35 mouse cellular contexts compared by ENCODE assay signal in the genomic region with DNA sequence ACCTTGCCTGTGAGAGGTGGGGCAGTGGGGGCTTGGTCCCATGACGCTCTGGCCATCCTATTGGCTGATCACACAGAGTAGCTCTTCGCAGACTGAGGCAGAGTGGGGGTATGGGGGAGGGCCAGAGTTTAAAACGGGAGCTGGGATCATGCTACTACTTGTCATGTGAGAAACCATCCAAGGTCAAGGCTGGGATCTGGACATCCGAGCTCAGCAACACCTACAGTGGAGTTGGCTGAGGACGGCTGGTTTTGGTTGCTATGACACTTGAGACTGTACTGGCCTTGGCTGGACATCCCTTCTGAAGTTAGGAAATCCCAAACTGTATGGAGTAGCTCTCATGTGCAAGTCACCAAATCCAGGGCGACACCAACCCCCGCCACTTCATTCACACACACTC. TPM values are rescaled to one million over a fixed set of nuclear protein-coding genes. Genes with fewer than 3 reads are reported as not detected.
A peak's percentile ranks its signal among the peaks of the same experiment; 100 is the strongest.
DNase-seq lines count a peak whose midpoint lies in the region; ATAC-seq and TF ChIP-seq lines count a peak whose summit lies in the region.
"Had no signal": no experiment of that assay in that cellular context is flagged by ENCODE, and none has a peak within 500 bp of the region (broad histone marks: within the 10 kb centered on the region; RNA-seq: fewer than 3 reads in every experiment).

No protein-coding gene starts in this region.

- 57% methylated on average over 7 of the region's 7 CpGs for WGBS in kidney, postnatal 0 days
- WGBS in kidney, embryonic 14.5 days: 61% methylated on average over 7 of the region's 7 CpGs

- no peaks in the 10 kb centered on the region for H3K9me3 ChIP-seq in kidney, postnatal 0 days (replicated peaks; ENCODE audit: low read length)
- H3K9me3 ChIP-seq in kidney, embryonic 14.5 days (ENCODE audit: control insufficient read depth, low read length): no peaks in the 10 kb centered on the region
- H3K9me3 ChIP-seq: forebrain, embryonic 10.5 days; forebrain, embryonic 13.5 days; G1E; hindbrain, embryonic 13.5 days had no signal

- no peak overlapping the region for H3K4me3 ChIP-seq in kidney, postnatal 0 days (replicated peaks; ENCODE audit: low read depth, low read length)
- H3K4me3 ChIP-seq in kidney, embryonic 14.5 days (ENCODE audit: low read length): no peak overlapping the region
- H3K4me3 ChIP-seq: forebrain, embryonic 10.5 days; forebrain, embryonic 13.5 days; hindbrain, embryonic 13.5 days had no signal

- 0 out of 2 replicates have a peak, but pooled peaks have one; percentile 15 for ATAC-seq in kidney, postnatal 0 days (replicated peaks; ENCODE audit: low FRiP score, low read depth)
- no peak for ATAC-seq in kidney, embryonic 14.5 days (ENCODE audit: low FRiP score, low TSS enrichment)
- ATAC-seq: activated CD4-positive, CD25-positive, alpha-beta regulatory T cell, adult 4 months; forebrain, embryonic 13.5 days; forebrain, embryonic 16.5 days; hindbrain, embryonic 16.5 days; intestine, embryonic 16.5 days; Patski had no signal

- no peaks in the 10 kb centered on the region for H3K27me3 ChIP-seq in kidney, postnatal 0 days (ENCODE audit: insufficient read depth, low read length)
- peaks cover 12% of the 10 kb centered on the region for H3K27me3 ChIP-seq in kidney, embryonic 14.5 days (ENCODE audit: control insufficient read depth, insufficient read depth, low read length)

- H3K4me1 ChIP-seq in kidney, postnatal 0 days (replicated peaks; ENCODE audit: insufficient read depth, low read length): 0 out of 2 replicates have a peak, but pooled peaks cover 5% of the 10 kb centered on the region
- peaks cover 12% of the 10 kb centered on the region for H3K4me1 ChIP-seq in kidney, embryonic 14.5 days (ENCODE audit: control insufficient read depth, insufficient read depth, low read length)

- peak; percentile 73 for DNase-seq in gastrocnemius, adult 18-20 months (ENCODE audit: low spot score)
- DNase-seq in gastrocnemius, postnatal 10 days: no peak
- DNase-seq in kidney, postnatal 0 days (ENCODE audit: low spot score): no peak
- DNase-seq in ZHBTc4 (ENCODE audit: low read depth, low spot score): peak; percentile 63
- no peak for DNase-seq in liver
- DNase-seq in embryo, embryonic 9.5 days (ENCODE audit: extremely low spot score): no peak
- DNase-seq: adrenal gland, adult 8-10 months; adrenal gland, postnatal 25 days; cerebellum, adult 11-12 months; cerebellum, adult 8-10 months; cerebellum, postnatal 10 days; cerebellum, postnatal 36 days; embryo, embryonic 11 days; heart, adult 11 months had no signal

- no peak overlapping the region for H3K9ac ChIP-seq in kidney, postnatal 0 days (ENCODE audit: low read depth, low read length)
- no peak overlapping the region for H3K9ac ChIP-seq in kidney, embryonic 14.5 days (ENCODE audit: low read depth, low read length)
- H3K9ac ChIP-seq: forebrain, embryonic 13.5 days; hindbrain, embryonic 13.5 days had no signal

- no peak for TF ChIP-seq CTCF in kidney, postnatal 0 days (IDR thresholded peaks at IDR 0.05; ENCODE audit: low read depth)

- no peak overlapping the region for H3K27ac ChIP-seq in kidney, postnatal 0 days
- no peak overlapping the region for H3K27ac ChIP-seq in kidney, embryonic 14.5 days (ENCODE audit: low read depth, low read length)
- H3K27ac ChIP-seq: forebrain, embryonic 10.5 days; forebrain, embryonic 13.5 days; hindbrain, embryonic 13.5 days had no signal

- no peak overlapping the region for H3K4me2 ChIP-seq in kidney, postnatal 0 days (ENCODE audit: low read length)
- H3K4me2 ChIP-seq in kidney, embryonic 14.5 days (replicated peaks; ENCODE audit: low read depth, low read length): no peak overlapping the region
- H3K4me2 ChIP-seq: forebrain, embryonic 13.5 days; heart, embryonic 11.5 days; hindbrain, embryonic 13.5 days had no signal

- H3K36me3 ChIP-seq in kidney, postnatal 0 days (ENCODE audit: insufficient read depth, low read length): no peaks in the 10 kb centered on the region
- H3K36me3 ChIP-seq in kidney, embryonic 14.5 days (ENCODE audit: control insufficient read depth, insufficient read depth, low read length): no peaks in the 10 kb centered on the region
- H3K36me3 ChIP-seq: forebrain, embryonic 10.5 days; G1E; hindbrain, embryonic 13.5 days had no signal

RNA-seq across cellular contexts. Expression of gene Dnajb8, which starts 9.8 kb away (rescaled TPM):
- total RNA-seq in gastrocnemius, adult 18-20 months (2021): not detected
- not detected for total RNA-seq in gastrocnemius, postnatal 10 days (2021)
- not detected in 2 replicates for polyA plus RNA-seq in kidney, postnatal 0 days (2015; fragmentation: Nextera tagmentation; extraction: Ambion mirVana)
- not detected in 2 replicates for polyA plus RNA-seq in kidney, embryonic 14.5 days (2014; fragmentation: Nextera tagmentation; extraction: Ambion mirVana)
- total RNA-seq: adrenal gland, adult 8-10 months; adrenal gland, postnatal 25 days; gastrocnemius, postnatal 36 days; heart, adult 8-10 months; heart, postnatal 25 days; hematopoietic stem cell, adult 5-6 weeks had no signal
- polyA plus RNA-seq: activated CD4-positive, CD25-positive, alpha-beta regulatory T cell, adult 4 months; brain, embryonic 14.5 days; cortical plate, adult 2 months; embryonic facial prominence, embryonic 11.5 days; embryonic facial prominence, embryonic 14.5 days; forebrain, embryonic 10.5 days; forebrain, embryonic 13.5 days; forebrain, embryonic 16.5 days; G1E; heart, embryonic 11.5 days; heart, embryonic 14.5 days; heart, postnatal 0 days; hindbrain, embryonic 13.5 days; hindbrain, embryonic 16.5 days; intestine, embryonic 16.5 days; Patski had no signal

RNA-seq across cellular contexts. Expression of gene Gata2, which starts 38.1 kb away (rescaled TPM):
- total RNA-seq in gastrocnemius, adult 18-20 months (2021): 1 to 10 TPM; 5.7 to 6.6 TPM
- 1 to 10 TPM; 5.7 to 6.0 TPM for total RNA-seq in gastrocnemius, postnatal 10 days (2021)
- 56.3 and 64.3 TPM in 2 replicates for polyA plus RNA-seq in kidney, postnatal 0 days (2015; fragmentation: Nextera tagmentation; extraction: Ambion mirVana)
- polyA plus RNA-seq in kidney, embryonic 14.5 days (2014; fragmentation: Nextera tagmentation; extraction: Ambion mirVana): 27.2 and 44.6 TPM in 2 replicates
- polyA plus RNA-seq: activated CD4-positive, CD25-positive, alpha-beta regulatory T cell, adult 4 months had no signal

Comparison
In these comparisons a context has a peak if more than half of its experiments do, and no peak if none do; other contexts are left out.
1. DNase-seq: peak in gastrocnemius, adult 18-20 months (single experiment) and ZHBTc4 (single experiment); none in gastrocnemius, postnatal 10 days (single experiment), kidney, postnatal 0 days (single experiment), liver (single experiment) and embryo, embryonic 9.5 days (single experiment).